Mouse (Mus musculus) MEL (cell line): ENCODE data around the gene Shc4.

Experiments
- BHLHE40 ChIP-seq: IDR thresholded peaks from 2 replicates; pipeline ENCODE4 v1.6.1; 2012; ENCODE audit warnings: low read depth, mild to moderate bottlenecking, inconsistent platforms, low read length, improper control_type of control experiment, borderline replicate concordance
- CTCF ChIP-seq, 3 experiments: IDR thresholded peaks in 2 of 3; conservative IDR thresholded peaks in 1 of 3; 2 replicates each; pipeline ENCODE4 v1.5.1; 2011 to 2012; ENCODE audit warnings: low read length in 3 of 3, low read depth in 2 of 3, mild to moderate bottlenecking in 2 of 3, improper control_type of control experiment in 1 of 3, inconsistent platforms in 1 of 3, mixed read lengths in 1 of 3, moderate library complexity in 1 of 3; ENCODE audit not compliant: control insufficient read depth in 1 of 3, insufficient read depth in 1 of 3, poor library complexity in 1 of 3, severe bottlenecking in 1 of 3
- GATA1 ChIP-seq: IDR thresholded peaks from 2 replicates; pipeline ENCODE4 v1.6.1; 2011; ENCODE audit warnings: low read depth, low read length, improper control_type of control experiment
- KAT2A ChIP-seq: conservative IDR thresholded peaks from 2 replicates; pipeline ENCODE4 v1.6.1; 2012; ENCODE audit warnings: low read depth, low read length, improper control_type of control experiment, inconsistent platforms
- MYC ChIP-seq: IDR thresholded peaks from 2 replicates; pipeline ENCODE4 v1.6.1; 2011; ENCODE audit warnings: low read depth, mild to moderate bottlenecking, low read length, improper control_type of control experiment, moderate library complexity
- POLR2A ChIP-seq, 2 experiments: IDR thresholded peaks; 2 replicates each; pipeline ENCODE4 v1.6.1; 2011 to 2012; ENCODE audit warnings: low read length in 2 of 2, mild to moderate bottlenecking in 2 of 2, control low read depth in 1 of 2, improper control_type of control experiment in 1 of 2, low read depth in 1 of 2, moderate library complexity in 1 of 2; ENCODE audit not compliant: control insufficient read depth in 1 of 2, insufficient read depth in 1 of 2, poor library complexity in 1 of 2
- SMC3 ChIP-seq: IDR thresholded peaks from 2 replicates; pipeline ENCODE4 v1.6.1; 2011; ENCODE audit warnings: low read depth, low read length, improper control_type of control experiment
- TAL1 ChIP-seq: IDR thresholded peaks from 2 replicates; pipeline ENCODE4 v1.6.1; 2012; ENCODE audit warnings: mild to moderate bottlenecking, inconsistent platforms, low read length, moderate library complexity, mixed read lengths
- TBP ChIP-seq: IDR thresholded peaks from 2 replicates; pipeline ENCODE4 v1.8.0; 2011; ENCODE audit warnings: low read depth, low read length, improper control_type of control experiment
- ZKSCAN1 ChIP-seq: IDR thresholded peaks from 2 replicates; pipeline ENCODE4 v1.6.1; 2012; ENCODE audit warnings: low read depth, mild to moderate bottlenecking, inconsistent platforms, low read length, improper control_type of control experiment, moderate library complexity
- ZMIZ1 ChIP-seq: IDR thresholded peaks from 2 replicates; pipeline ENCODE4 v1.6.1; 2012; ENCODE audit warnings: low read depth, mild to moderate bottlenecking, inconsistent platforms, low read length, improper control_type of control experiment, moderate library complexity

DNA sequence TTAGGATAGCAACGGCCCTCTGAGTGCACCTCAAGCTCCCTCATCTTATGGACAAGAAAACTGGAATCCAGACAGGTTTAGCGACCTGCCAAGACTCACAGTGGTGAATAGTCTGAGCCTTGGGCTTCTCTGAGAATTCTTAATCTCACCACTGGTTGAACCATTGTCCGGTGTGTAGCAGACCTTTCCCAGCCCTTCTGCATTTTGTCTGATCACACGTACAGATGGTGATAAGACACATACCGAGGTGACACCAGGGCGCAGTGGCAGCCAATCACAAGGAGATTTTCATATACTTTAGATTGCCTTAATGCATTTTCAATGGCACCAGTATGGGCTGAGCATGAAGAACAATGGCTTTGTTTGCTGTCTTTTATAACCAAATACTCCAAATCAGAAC, 95.5 kb downstream of the Shc4 start:
- TF ChIP-seq CTCF (IDR thresholded peaks at IDR 0.05 in 2 of 3, conservative IDR thresholded peaks at IDR 0.05 in 1 of 3; ENCODE audit: control insufficient read depth in 1 of 3, insufficient read depth in 1 of 3, low read depth in 2 of 3, low read length in 3 of 3, poor library complexity in 1 of 3, severe bottlenecking in 1 of 3) (no peak), KAT2A (no peak), BHLHE40 (no peak), POLR2A (IDR thresholded peaks at IDR 0.05; ENCODE audit: control insufficient read depth in 1 of 2, insufficient read depth in 1 of 2, low read depth in 1 of 2, low read length in 2 of 2, poor library complexity in 1 of 2) (no peak), SMC3 (no peak), MYC (no peak), ZKSCAN1 (no peak), ZMIZ1 (no peak), GATA1 (no peak), TBP (no peak), TAL1 (no peak)
